Mouse (Mus musculus): ENCODE measurements at regions not wholly inside any gene's neighbourhood (a gene's known extent, or its start where the extent isn't known, plus 50 kb on each side); places are given as distances from the start of the nearest gene placed in this dataset.

DNA sequence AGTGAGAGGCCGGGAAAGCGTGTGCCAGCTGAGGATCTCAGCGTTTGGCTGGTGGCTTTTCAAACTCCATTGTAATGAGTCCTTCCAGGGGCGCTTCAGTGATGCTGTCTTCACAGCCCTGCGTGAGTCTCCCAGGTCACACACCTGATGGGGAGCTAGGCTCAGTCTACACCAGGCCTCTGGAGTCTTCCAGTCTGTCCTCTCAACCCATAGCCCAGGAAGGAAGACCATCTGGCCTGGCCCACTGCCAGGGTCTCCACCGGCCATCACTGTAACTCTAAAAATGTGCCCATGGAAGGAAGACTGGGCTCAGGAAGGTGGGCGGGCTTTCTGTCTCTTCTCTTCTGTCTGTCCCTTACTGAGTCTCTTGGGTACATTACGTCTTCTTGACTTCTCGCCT is 50.2 kb upstream of the Hes1 start:
- Histone ChIP-seq H3K9me3 (ENCODE audit: low read length) (no peaks in the 10 kb centered on the region), H3K9ac (replicated peaks; ENCODE audit: low read depth) (no peak overlapping the region), H3K4me1 (ENCODE audit: insufficient read depth, low read depth, low read length) (0 out of 2 replicates have a peak, but pooled peaks cover 4% of the 10 kb centered on the region), H3K4me2 (replicated peaks; ENCODE audit: low read depth, low read length) (no peak overlapping the region), H3K4me3 (ENCODE audit: low read depth, low read length) (no peak overlapping the region), H3K27me3 (replicated peaks; ENCODE audit: insufficient read depth, low read length) (no peaks in the 10 kb centered on the region), H3K27ac (ENCODE audit: low read length) (no peak overlapping the region), H3K36me3 (ENCODE audit: insufficient read depth, low read length) (no peaks in the 10 kb centered on the region)
- DNase-seq (ENCODE audit: low spot score) (no peak), ATAC-seq (no peak)
- TF ChIP-seq CTCF (IDR thresholded peaks at IDR 0.05) (no peak), EP300 (IDR thresholded peaks at IDR 0.05) (no peak)
- WGBS: 83% methylated on average over 9 of the region's 9 CpGs
